Mouse (Mus musculus) spleen, adult 2 months (tissue): Measurements from ENCODE around the gene Gmnn.

Experiments used
- CTCF ChIP-seq: fragments of 200-500 bp; IDR thresholded peaks from 2 replicates; pipeline ENCODE4 v1.5.1; 2011; ENCODE audit warnings: mild to moderate bottlenecking, inconsistent platforms; ENCODE audit not compliant: insufficient read depth, insufficient read length, insufficient replicate concordance; ENCODE audit errors: extremely low read depth
- POLR2A ChIP-seq: fragments of 200-500 bp; IDR thresholded peaks from 2 replicates; pipeline ENCODE4 v1.6.1; 2011; ENCODE audit warnings: low read depth, low read length, inconsistent platforms

DNA sequence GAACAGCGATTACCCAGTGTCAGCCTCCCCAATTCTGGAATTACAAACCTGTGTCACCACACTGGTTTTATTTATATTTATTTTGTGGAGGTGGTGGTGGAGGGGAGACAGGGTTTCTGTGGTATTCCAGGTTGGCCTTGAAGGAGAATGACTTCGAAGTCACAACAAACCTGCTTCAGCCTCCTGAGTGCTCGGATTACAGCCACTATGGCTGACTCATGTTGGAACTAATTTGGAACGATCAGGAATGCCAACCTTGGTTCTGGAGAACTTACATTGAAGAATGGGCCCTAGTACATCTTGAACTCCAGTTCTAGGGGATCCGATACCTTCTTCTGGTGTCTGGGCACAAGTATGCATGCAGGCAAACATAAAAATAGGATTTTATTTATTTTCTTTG lies 37.7 kb upstream of the Gmnn start:
- TF ChIP-seq POLR2A (no peak), CTCF (no peak)
